Mouse (Mus musculus) naive thymus-derived CD4-positive, alpha-beta T cell, adult 2 months (primary cell): Measurements from ENCODE around the gene Tardbp.

Experiments used
- DNase-seq: peaks from one replicate; pipeline ENCODE4 v3.0.0-alpha.2; 2011; ENCODE audit warnings: low read depth

Tardbp gene

GRCm38 (mm10) chr4:148638302-148638701, 11.5 kb upstream of the Tardbp start:
- no peak for DNase-seq

- DNase-seq: no peak
Measured at GRCm38 (mm10) chr4:148635309-148635708, 8.5 kb upstream of the Tardbp start.

GRCm38 (mm10) chr4:148633395-148634061, 6.7 kb upstream of the Tardbp start:
- no peak for DNase-seq

DNA sequence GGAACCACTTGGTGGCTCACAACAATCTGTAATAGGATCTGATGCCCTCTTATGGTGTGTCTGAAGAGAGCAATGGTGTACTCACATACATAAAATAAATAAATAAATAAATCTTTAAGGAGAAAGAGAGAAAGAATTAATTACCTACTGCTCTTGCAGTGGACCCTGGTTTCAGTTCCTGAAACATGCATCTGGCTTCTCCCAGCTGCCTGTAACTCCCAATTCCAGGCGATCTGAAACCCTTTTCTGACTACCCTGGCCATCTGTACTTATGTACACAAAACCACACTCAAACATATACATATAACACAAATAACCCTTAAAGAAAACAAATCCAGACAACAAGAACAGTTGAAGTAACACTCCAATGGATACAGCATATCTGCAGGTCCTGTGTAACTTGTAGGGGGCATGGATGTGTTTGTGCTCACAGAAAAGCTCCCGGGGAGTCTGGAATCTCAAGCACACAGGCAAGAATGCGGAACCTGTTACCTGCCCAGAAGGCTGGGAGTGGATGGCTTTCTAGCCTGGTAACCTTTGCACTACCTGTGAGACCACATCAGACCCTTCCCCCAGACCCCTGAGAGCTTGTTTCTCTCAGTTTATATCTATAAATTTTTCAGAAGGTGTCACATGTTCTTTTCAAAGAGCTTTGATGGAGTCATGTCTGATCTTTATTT, 5.3 kb upstream of the Tardbp start:
- DNase-seq: no peak

- DNase-seq: no peak
Measured at GRCm38 (mm10) chr4:148627246-148627645, 427 bp upstream of the Tardbp start.

DNA sequence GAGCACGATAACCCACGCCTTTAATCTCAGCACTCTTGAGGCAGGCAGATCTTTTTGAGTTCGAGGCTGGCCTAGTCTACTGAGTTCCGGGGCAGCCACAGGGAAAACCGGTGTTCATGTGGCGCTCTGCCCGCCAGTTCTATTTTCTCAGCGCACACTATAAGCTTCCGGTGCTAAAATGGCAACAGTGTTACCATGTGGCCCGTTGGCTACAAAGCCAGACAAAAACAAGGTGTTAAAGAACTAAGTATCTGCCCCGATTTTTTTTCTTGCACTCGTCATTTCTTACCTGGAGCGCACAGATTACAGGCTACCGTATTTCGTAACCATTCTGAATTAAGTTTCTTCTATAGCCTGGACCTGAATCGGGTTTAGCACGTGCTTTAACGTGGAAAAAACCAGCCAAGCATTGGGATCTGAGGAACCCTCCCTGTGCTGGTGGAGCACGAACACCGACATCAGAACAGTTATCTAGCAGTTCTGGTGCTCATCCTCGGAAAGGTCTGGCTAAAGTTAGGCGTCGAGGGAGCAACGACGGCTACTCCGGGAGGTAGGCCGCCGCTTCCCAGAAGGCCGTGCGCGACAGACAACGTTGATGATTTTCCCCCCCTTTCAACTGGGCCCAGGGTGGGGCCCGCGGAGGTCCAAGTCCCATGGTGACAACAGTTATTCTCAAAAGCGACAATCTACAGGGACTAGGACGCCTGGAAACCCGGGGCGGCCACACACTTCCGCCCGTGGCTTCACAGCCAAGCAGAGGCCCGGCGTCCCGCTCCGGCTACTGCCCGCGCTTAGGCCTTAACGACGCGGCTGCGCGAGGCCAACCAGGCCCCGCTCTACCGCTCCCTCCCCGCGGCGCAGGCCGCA, 830 bp downstream of the Tardbp start:
- DNase-seq: peak; percentile 79

DNA sequence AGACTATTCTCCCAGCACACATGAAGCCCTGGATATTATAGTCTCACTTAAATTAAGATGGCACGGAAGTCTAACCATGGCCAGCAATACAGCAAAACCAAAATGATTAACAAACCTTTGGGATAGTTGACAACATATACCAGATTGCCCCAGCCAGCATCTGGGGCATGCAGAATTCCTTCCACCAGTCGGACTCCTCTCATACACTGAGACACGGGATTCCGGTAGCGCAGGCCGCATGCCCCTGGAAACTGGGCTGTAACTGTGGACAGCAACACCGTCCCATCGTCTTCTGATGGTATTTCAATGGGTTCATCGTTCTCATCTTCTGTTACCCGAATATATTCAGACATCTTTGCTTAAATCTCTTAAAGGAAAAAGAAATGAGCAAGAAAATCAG, 1.8 kb downstream of the Tardbp start:
- DNase-seq: no peak

DNA sequence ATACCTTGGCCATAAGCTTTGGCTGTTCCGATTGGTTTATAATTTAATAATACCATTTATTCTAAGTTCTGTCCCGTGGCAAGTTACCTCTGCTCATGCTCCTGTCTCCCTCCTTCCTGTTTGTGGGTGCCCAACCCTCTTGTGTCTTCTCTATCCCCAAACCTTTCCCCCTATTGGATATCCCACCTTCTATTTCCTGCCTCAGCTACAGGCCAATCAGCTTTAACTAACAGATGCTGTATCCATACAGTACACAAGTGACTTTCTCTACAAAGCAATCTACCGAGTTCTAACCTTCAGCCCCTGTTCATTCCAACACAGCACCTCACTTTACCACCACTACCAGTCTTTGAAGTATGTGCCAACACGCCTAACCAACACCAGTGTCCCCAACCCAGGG, 3.2 kb downstream of the Tardbp start:
- no peak for DNase-seq

GRCm38 (mm10) chr4:148622485-148622884, 4.3 kb downstream of the Tardbp start:
- no peak for DNase-seq

- no peak for DNase-seq
Measured at GRCm38 (mm10) chr4:148620718-148621117, 6.1 kb downstream of the Tardbp start.

DNA sequence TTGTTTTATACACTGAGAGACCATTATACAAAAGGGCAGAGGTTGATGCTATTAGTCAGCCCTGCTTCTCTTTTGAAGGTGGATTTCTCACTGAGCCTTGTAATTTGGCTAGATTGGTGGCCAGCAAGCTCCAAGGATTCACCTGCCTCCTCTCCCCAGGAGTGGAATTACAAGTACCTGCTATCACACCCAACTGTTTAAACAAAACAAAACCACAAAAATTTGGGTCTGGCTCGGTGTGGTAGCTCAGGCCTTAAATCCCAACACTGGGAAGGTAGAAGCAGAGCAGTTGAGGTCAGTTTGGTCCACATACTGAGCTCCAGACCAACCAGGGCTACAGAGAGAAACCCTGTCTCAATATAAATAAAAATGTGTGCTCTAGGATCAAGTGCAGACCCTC, 7.0 kb downstream of the Tardbp start:
- no peak for DNase-seq

- no peak for DNase-seq
Measured at GRCm38 (mm10) chr4:148613738-148614137, 13.1 kb downstream of the Tardbp start.

GRCm38 (mm10) chr4:148612557-148612956, 14.3 kb downstream of the Tardbp start:
- no peak for DNase-seq

GRCm38 (mm10) chr4:148610631-148611364, 16.0 kb downstream of the Tardbp start:
- DNase-seq: no peak

- no peak for DNase-seq
Measured at GRCm38 (mm10) chr4:148609805-148610204, 17.0 kb downstream of the Tardbp start.

DNA sequence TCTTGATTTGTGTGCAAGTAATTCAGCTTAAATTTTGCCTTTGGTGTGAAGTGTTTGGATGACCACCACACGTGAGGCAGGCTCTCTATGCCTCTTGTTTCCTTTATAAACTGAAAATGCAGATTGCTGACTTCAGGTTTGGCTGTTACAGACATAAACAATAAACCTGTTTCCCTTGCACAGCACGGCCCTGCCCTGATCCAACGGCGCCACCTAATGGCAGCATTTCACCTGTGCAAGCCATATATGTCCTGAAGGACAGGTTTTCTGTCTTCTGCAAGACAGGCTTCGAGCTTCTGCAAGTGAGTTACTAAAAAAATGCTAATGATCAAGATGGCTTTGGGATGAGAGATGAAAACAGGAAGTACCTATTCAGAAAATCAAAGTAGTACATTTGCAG, 19.1 kb downstream of the Tardbp start:
- peak; percentile 85 for DNase-seq

GRCm38 (mm10) chr4:148604541-148605165, 22.2 kb downstream of the Tardbp start:
- DNase-seq: peak; percentile 74

DNA sequence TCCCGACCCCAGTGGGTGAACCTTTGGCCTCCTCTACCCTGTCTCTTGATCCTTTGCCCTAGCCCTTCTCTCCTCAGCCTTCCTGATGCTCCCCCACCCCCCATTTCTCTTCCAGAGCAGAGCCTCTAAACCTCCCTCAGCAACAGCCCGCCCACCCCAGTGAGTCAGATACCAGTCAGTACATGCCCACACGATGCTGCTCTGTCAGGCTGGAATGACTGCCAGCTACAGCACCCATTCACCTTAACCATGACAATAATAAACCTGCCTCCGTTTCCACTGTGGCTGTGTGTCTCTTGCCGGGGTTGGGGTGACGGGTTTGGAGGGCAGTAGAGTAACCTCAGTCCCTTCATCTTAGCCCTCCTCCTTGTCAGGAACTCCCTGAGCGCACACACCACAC, 22.7 kb downstream of the Tardbp start:
- DNase-seq: no peak

- no peak for DNase-seq
Measured at GRCm38 (mm10) chr4:148603376-148604139, 23.3 kb downstream of the Tardbp start.

DNA sequence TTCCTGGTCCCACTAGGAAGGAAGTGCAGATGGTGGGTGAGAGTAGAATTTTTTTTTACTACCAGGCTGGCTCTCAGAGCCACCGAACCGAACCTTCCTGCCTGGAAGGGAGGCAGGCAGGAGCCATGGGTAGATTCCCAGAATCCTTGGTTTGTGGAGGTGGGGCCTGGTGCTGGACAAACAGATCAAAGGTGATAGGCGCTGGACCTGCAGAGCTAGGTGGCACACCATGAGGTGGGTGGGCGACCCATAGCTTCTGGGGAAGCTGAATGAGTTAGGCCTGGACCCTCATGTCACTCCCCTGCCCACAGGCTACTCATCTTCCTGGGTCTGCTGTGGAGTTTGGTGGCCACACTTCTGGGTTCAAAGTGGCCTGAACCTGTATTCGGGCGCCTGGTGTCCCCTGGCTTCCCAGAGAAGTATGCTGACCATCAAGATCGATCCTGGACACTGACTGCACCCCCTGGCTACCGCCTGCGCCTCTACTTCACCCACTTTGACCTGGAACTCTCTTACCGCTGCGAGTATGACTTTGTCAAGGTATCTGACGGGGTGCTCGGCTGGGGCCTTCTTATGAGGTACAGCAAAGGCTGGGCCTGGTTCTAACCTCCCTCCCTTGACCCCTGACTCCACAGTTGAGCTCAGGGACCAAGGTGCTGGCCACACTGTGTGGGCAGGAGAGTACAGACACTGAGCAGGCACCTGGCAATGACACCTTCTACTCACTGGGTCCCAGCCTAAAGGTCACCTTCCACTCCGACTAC, 24.3 kb downstream of the Tardbp start, which contains the start of gene Masp2:
TSS of gene Masp2 (plus strand) at position 198 of the 764 bp plus-strand sequence.
- no peak for DNase-seq
